Mouse (Mus musculus) brain, adult 2 months (tissue): Measurements from ENCODE around the gene Fitm2.
"Not testable (repeated sequence)": the region's sequence is repeated elsewhere in the genome, so short reads cannot be mapped to it uniquely, and the experiment has no call there.

ENCODE experiments used
- DNase-seq: peaks from one replicate; pipeline ENCODE4 v3.0.0; 2011; ENCODE audit warnings: low read depth, low spot score

The Fitm2 gene

DNA sequence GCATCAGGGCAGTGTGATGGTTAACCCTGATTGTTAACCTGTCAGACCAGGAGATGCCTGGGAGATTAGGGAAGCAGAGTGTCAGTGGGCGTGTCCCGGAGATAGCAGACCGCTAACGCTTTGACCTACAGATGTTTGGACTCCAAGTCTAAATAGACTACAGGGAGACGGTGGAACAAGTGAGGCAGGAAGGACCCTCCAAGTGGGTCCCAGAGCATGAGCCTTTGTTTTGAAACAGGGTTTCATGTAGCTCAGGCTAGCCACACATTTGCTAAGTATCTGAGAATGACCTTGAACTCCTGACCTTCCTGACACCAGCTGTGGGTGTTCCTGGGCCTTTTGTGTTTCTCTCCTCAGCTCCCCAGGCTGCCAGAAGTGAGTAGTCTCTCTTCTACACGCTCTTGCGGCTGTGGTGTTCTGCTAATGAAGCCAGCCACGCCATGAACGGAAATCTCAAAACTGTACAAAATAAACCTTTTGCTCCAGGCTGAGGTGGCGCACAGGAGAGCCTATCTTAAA is 9.1 kb downstream of the Fitm2 start:
- no peak for DNase-seq

- no peak for DNase-seq
These were observed 9.6 kb downstream of the Fitm2 start for GRCm38 (mm10) chr2:163462801-163463200.

DNA sequence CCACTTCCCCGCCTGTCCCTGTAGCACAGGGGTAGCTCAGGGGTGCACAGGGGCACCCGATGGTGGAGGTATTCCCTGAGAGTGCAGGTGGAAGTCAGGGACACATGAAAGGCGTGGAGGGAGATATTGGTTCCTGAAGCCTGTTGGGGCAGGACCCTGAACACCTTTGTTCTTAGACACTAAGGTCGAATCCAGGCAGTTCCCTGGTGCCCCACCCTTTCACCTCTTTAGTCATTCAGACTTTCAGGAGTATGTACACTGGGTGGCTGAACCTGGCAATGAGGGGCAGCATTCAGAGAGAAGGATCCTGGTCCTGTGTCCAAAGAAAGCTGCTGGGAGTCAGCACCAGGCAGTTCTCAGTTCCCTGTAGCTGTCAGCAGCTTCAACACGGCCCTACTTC is 10.0 kb downstream of the Fitm2 start:
- DNase-seq, result no peak

DNA sequence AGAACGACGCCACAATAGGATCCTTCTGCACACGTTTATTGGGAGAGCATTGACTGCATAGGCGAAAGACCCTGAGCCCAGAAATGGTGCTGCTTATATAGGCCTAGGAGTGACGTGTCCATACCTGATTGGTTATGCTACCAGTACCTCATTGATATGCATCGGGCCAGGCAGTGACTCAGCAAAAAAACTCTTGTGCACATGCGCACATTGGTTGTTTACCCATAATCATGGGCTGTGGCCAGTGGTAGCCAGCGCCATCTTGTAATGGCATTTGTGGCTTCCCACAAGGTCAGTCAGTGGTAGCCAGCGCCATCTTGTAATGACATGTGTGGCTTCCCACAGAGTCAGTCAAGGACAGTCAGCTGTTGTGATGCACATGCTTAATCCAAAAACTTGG is 11.1 kb downstream of the Fitm2 start:
- DNase-seq, result not testable (repeated sequence)

DNA sequence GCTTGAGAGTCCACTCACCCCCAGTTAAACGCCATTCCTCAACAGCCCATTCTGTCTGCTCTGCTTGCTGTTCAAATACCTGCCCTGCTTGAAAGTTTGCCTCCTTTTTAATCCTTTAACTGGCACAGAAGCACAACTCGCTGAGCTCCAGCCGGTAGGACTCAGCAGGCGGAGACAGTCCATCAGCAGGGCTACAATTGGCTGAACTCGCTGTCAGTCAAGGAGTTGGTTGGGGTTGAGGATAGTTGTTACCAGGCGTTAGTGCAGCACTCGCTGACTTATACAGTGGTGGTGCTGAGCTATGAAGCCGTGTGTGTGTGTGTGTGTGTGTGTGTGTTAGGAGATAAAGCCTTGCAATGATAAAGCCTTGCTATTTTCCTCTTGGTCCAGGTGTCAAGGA is 11.8 kb downstream of the Fitm2 start:
- DNase-seq, result no peak

GRCm38 (mm10) chr2:163459380-163459779 is 13.0 kb downstream of the Fitm2 start:
- peak; percentile 75 for DNase-seq

DNA sequence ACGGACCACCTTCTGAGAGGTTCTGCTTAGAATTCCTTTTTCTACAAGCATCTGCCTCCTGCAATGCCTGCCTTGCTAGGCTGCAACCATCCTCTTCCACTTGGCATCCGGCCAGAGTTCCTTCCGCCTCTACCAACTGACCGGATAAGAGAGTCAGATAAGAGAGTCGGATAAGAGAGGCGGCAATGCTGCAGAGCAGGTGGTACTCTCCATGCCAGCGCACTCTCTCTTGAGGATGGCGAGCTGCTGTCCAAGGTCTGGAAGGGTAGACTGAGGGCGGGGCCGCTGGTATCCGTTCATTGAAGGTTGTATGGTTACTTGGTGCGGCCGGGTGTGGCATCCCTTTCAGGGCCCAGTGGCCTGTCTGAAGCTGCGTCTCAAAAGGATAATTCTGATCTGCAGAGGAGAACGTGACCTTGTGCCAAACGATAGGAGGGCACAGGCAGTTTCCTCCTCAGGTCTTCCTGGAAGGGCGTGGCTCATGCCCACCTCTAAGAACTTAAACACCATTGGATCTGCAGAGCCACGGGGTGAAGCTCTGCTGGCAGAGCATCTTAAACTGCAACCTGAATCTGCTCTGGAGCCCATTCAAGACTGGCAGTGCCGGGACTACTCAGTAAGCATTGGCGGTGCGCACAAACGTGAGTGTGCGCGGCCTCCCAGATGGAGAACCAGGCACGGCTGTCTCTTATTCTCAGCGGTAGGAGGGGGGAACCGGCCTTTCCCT is 13.7 kb downstream of the Fitm2 start:
- DNase-seq, result peak; percentile 83

- DNase-seq, result no peak
These were observed 19.1 kb downstream of the Fitm2 start for GRCm38 (mm10) chr2:163453378-163453777.

- peak; percentile 56 for DNase-seq
These were observed 19.7 kb downstream of the Fitm2 start for GRCm38 (mm10) chr2:163452738-163453137.

DNA sequence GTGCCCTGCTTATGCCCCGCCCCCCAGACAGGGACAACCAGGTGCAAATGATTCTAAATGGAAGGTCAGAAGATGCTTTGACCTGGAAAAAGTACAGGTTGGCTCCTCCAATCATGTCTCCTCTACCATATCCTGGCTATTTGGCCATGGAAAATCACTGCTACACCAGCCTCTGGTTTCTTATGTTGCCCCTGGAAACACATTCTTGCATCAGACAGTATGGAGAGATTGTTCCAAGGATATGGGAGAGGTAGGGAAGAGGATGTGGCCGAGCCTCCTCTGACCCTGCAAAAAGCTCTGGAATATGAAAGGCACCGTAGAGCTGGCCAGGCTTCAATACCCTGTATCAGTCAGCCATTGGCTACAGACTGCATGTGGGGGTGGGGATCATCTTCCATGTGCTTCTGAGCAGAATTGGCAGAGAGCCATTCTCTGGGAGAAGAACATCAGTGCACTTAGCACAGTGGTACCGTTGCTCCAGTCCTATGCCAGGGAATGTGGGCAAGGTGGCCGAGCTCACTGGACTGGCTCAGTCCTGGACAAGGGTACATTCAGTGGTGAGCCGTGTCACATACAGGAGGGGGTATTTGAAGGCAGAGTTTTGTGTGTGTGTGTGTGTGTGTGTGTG is 21.6 kb downstream of the Fitm2 start:
- peak; percentile 89 for DNase-seq

DNA sequence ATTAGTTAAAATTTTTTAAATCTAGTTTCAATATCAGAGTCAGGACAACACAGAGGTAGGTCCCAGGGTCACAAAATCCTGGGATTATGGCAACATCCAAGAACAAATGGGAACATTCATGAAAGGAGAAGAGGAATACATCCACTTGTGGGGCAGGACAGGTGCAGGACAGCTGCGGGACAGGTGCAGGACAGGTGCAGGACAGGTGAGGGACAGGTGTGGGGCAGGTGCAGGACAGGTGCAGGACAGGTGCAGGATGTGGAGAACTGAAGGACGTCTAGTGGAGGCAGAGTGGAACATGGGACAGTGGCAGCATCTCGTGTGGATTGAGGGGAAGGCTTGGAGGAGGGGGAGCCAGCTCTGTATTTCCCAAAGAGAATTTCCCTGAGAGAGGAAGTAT is 23.2 kb downstream of the Fitm2 start:
- DNase-seq, result no peak

- no peak for DNase-seq
These were observed 25.1 kb downstream of the Fitm2 start for GRCm38 (mm10) chr2:163447375-163447774.

- peak; percentile 63 for DNase-seq
These were observed 28.4 kb downstream of the Fitm2 start for GRCm38 (mm10) chr2:163444017-163444416.

GRCm38 (mm10) chr2:163443543-163443942 is 28.9 kb downstream of the Fitm2 start:
- peak; percentile 89 for DNase-seq

- DNase-seq, result peak; percentile 57
These were observed 32.9 kb downstream of the Fitm2 start for GRCm38 (mm10) chr2:163439488-163439887.

GRCm38 (mm10) chr2:163438619-163439451 is 33.6 kb downstream of the Fitm2 start:
- DNase-seq, result peak; percentile 67

GRCm38 (mm10) chr2:163438246-163438618 is 34.2 kb downstream of the Fitm2 start, which contains the start of gene Gdap1l1:
Gene Gdap1l1 (plus strand): TSS chr2:163438476.
- peak; percentile 93 for DNase-seq

DNA sequence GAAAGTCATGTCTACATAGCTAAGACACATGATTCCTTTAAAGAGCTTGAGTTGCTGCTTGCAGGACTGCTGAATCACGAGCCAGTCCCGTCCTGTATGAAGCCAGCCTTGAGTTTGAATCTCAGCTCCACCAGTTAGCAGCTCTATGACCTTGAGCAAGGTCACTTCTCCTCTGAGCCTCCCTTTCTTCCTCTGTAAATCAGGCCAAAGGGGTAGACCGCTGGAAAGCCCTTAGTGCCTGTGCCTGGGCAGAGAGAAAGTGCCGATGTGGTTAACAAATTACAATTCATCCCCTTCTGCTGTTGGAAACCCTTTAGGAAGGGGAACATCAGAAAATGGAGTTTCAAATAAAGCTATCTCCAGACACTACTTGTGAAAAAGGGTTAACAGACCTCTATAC is 34.6 kb downstream of the Fitm2 start:
- no peak for DNase-seq

GRCm38 (mm10) chr2:163433971-163434370 is 38.5 kb downstream of the Fitm2 start:
- DNase-seq, result peak; percentile 97

DNA sequence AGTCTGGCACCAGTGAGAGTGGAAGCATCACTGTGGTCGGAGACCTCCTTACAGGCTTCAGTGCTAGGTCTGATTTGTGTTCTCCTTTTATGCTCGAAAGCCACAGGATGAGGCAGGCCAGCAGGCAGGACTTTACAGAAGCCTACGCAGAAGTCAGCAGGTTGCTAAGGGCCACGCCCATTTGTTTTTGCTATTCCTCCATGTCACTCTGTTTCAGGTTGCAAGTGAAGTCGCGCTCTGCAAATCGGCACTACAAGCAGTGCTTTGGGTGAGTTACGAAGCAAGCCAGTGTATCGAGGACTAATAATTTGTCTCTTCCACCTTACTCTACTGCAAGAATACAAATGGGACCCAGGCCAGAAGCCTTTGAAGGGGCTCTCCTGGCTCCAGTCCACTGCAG is 41.1 kb downstream of the Fitm2 start:
- no peak for DNase-seq

DNA sequence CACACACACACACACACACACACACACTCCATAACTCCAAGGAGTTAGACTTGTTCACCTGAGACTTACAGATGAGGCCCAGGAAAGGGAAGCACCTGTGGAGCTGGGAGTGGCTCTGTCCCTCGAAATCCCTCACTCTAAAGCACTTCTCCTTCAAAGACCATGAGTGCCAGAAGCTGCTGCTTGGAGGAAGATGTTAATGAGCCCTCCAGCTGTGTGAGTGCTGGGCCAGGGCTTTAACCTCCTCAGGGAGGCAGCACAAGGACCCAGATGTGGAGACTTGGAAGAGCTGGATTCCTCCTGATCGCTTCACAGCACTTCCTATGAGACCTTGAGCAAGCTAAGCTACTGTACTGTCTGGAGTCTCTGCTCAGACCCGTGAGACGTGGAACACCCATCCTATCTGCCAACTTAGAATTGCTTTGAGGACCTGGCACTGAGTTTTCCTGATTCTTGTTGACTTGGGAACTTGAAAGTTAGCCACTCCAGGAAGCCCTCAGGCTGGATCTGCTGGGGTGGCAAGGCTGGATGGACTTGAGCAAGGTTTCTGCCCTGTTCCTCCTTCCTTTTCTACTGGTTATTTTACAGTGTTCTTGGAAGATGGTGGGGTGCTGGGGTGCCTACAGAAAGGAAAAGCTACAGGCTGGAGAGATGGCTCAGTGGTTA is 44.0 kb downstream of the Fitm2 start:
- no peak for DNase-seq

- no peak for DNase-seq
These were observed 47.8 kb downstream of the Fitm2 start, which contains the start of gene Oser1 for GRCm38 (mm10) chr2:163424597-163424996. Gene Oser1 (minus strand): TSS chr2:163424697.
